Mouse (Mus musculus) forebrain, embryonic 10.5 days (tissue): ENCODE measurements around the gene Itpr3. TPM values are rescaled to one million over a fixed set of nuclear protein-coding genes. Genes with fewer than 3 reads are reported as not detected.
A peak's percentile ranks its signal among the peaks of the same experiment; 100 is the strongest.

Experiments used
- DNase-seq: peaks from one replicate; pipeline ENCODE4 v3.0.0-alpha.2; 2017; ENCODE audit warnings: low spot score; ENCODE audit errors: extremely low spot score
- H3K27ac ChIP-seq: fragments of 300-500 bp; sonication (generic); 2 replicates; pipeline ENCODE4 v1.5.1; 2016; ENCODE audit warnings: mild to moderate bottlenecking
- H3K27me3 ChIP-seq: fragments of 300-500 bp; sonication (generic); 2 replicates; pipeline ENCODE4 v1.6.1; 2016; ENCODE audit warnings: mild to moderate bottlenecking; ENCODE audit not compliant: poor library complexity, severe bottlenecking
- H3K36me3 ChIP-seq: fragments of 300-500 bp; sonication (generic); replicated peaks from 2 replicates; pipeline ENCODE4 v1.6.1; 2016; ENCODE audit warnings: mild to moderate bottlenecking, moderate library complexity
- H3K4me1 ChIP-seq: fragments of 300-500 bp; sonication (generic); 2 replicates; pipeline ENCODE4 v1.6.1; 2016
- H3K4me3 ChIP-seq: fragments of 300-500 bp; sonication (generic); 2 replicates; pipeline ENCODE4 v1.5.1; 2016; ENCODE audit warnings: mild to moderate bottlenecking, moderate library complexity
- H3K9me3 ChIP-seq: fragments of 300-500 bp; sonication (generic); 2 replicates; pipeline ENCODE4 v1.6.1; 2016; ENCODE audit warnings: mild to moderate bottlenecking, moderate library complexity
- WGBS: fragments of 180-500 bp; shearing (Covaris S2); methylation state at CpG from one replicate; pipeline ENCODE4 v1.1.7; 2016; 5-methylcytosine and 5-hydroxymethylcytosine counted together
- polyA plus RNA-seq: library from polyadenylated mRNA; unstranded; fragments of >200 nt; fragmentation: Nextera tagmentation; extraction: Ambion mirVana; gene quantifications from 2 replicates; pipeline ENCODE4 v1.2.1, GENCODE M21; 2016

Itpr3 gene
- polyA plus RNA-seq, 1 experiment from 2014 or later = 1.6 TPM

DNA sequence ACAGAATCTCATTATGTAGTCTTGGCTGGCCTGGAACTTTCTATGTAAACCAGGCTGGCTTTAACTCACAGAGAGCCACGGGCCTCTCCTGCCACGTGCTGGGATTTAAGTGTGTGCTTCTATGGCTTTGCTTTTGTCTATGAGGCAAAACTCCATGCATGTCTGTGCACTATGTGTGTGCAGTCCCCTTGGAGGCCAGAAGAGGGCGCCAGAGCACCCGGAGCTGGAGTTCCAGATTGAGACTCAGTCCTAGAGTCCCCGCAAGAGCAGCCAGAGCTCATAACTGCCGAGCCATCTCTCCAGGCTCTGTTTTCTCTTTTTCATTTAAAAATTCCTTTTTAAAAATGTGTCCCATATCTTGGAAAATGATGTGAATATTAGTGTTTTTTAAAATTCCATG is 20.8 kb downstream of the Itpr3 start:
- Histone ChIP-seq H3K9me3 (peaks cover 7% of the 10 kb centered on the region; the same call in 1 of the 2 replicates), H3K27ac (no peak overlapping the region), H3K27me3 (no peaks in the 10 kb centered on the region), H3K4me1 (peaks cover 35% of the 10 kb centered on the region), H3K4me3 (no peak overlapping the region), H3K36me3 (0 out of 2 replicates have a peak, but pooled peaks cover 3% of the 10 kb centered on the region)
- WGBS = 82% methylated on average over 6 of the region's 6 CpGs
- no peak for DNase-seq

DNA sequence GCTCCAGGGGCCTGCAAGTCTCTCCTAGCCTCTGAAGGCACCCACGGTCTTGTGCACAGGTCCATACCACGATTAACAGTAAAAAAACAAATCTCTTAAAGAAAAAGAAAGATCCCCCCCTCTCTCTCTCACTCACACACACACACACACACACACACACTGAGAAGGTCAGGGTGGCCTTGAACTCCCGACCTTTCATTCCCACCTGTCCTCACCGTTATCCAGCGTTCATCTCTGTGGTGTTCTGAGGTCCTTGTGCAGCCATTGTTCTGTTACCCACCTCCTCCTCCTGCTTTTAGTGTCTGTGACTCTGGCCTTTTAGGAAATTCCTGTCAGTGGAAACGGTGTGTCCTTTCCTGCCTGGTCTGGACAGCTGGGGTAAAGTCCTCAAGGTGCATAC is 21.4 kb downstream of the Itpr3 start:
- WGBS = 86% methylated on average over 6 of the region's 6 CpGs
- no peak overlapping the region for H3K27ac ChIP-seq
- peaks cover 7% of the 10 kb centered on the region; the same call in 1 of the 2 replicates for H3K9me3 ChIP-seq
- no peak overlapping the region for H3K4me3 ChIP-seq
- DNase-seq = no peak
- 0 out of 2 replicates have a peak, but pooled peaks cover 3% of the 10 kb centered on the region for H3K36me3 ChIP-seq
- peaks cover 38% of the 10 kb centered on the region for H3K4me1 ChIP-seq
- H3K27me3 ChIP-seq = no peaks in the 10 kb centered on the region

DNA sequence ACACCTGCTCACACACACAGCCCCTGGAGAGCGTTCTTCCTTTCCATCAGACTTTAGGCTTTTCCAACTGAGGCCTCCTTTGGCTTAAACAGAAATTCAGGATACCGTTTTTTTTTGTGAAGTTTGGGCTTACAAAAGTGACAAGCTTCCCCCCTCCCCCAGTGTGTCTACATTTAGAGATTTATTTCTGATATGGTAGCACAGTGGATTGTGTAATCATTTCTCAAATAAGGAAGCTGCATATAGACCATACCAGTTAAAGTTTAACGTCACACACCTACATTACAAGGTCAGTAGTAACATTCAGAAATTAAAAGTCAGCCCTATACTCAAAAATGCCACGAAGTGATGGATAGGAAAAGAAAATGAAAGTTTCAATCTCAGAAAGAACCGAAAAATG is 24.8 kb downstream of the Itpr3 start:
- WGBS = 86% methylated on average over 5 of the region's 5 CpGs

DNA sequence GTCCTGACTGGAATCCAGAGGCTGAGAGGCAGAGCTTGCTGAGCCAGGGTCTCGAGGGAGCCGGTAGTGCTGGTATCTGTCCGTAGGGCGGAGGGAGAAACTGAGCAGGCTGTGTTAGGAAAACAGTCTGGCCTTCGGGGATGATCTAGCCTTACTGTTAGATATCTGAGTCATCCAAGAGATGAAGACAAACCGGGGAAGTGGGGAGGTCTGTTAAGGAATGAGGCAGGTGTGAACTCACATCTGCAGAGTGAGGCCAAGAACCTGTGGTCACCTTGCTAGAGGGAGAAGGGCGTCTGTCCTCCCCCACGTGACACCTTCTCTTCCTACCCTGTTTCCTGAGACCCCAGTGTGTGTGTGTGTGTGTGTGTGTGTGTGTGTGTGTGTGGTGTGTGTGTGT is 25.7 kb downstream of the Itpr3 start:
- H3K27ac ChIP-seq = no peak overlapping the region
- WGBS = 79% methylated on average over 8 of the region's 8 CpGs
- no peak for DNase-seq
- no peak overlapping the region for H3K4me3 ChIP-seq
- peaks cover 30% of the 10 kb centered on the region for H3K4me1 ChIP-seq
- peaks cover 3% of the 10 kb centered on the region; the same call in 1 of the 2 replicates for H3K9me3 ChIP-seq
- no peaks in the 10 kb centered on the region for H3K36me3 ChIP-seq
- no peaks in the 10 kb centered on the region for H3K27me3 ChIP-seq

More for the DNA sequence above, 24.8 kb downstream of the Itpr3 start:
- H3K4me1 ChIP-seq = peaks cover 23% of the 10 kb centered on the region
- peaks cover 7% of the 10 kb centered on the region; the same call in 1 of the 2 replicates for H3K9me3 ChIP-seq
- no peak overlapping the region for H3K4me3 ChIP-seq
- no peaks in the 10 kb centered on the region for H3K27me3 ChIP-seq
- no peak for DNase-seq
- H3K36me3 ChIP-seq = 0 out of 2 replicates have a peak, but pooled peaks cover 3% of the 10 kb centered on the region
- no peak overlapping the region for H3K27ac ChIP-seq

DNA sequence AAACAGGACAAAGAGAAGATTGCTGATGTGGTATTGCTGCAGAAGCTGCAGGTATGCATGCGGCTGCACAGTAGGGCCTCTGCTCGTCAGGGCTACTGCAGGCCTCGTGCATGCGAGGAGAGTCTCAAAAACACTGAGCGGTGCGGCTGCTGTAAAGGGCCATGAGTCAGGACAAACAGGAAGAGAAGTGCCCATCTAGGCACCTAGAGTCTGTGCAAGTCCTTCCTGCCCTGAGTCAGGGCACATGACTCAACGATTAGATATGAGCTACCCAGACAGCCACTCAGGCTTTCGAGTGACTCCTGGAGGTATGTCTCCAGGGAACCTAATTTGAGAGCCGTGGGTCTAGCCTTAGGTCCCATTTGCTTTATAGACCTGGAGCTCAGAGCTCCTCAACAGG is 26.5 kb downstream of the Itpr3 start:
- WGBS = 87% methylated on average over 9 of the region's 9 CpGs
- no peak overlapping the region for H3K27ac ChIP-seq
- H3K4me3 ChIP-seq = no peak overlapping the region
- no peak for DNase-seq
- peaks cover 34% of the 10 kb centered on the region for H3K4me1 ChIP-seq
- H3K27me3 ChIP-seq = no peaks in the 10 kb centered on the region
- H3K36me3 ChIP-seq = no peaks in the 10 kb centered on the region
- no peaks in the 10 kb centered on the region for H3K9me3 ChIP-seq

DNA sequence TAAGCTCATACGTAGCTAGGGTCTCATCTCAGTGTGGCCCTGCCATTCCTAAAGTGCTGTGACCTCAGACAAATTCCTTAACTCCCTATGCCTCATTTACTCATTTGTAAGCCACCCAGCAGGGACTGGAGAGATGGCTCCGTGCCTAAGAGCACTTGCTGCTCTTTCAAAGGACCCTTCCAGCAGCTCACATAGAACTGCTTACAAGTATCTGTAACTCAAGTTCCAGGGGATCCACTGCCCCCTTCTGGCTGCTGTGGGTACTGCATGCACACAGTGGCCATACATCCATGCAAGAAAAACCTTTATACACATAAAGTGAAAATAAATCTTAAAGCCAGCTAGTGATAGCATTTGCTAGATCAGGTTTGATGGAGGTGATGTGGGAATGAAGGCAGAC is 28.6 kb downstream of the Itpr3 start:
- Histone ChIP-seq H3K36me3 (no peaks in the 10 kb centered on the region), H3K4me1 (peaks cover 26% of the 10 kb centered on the region), H3K27me3 (no peaks in the 10 kb centered on the region), H3K27ac (no peak overlapping the region), H3K9me3 (no peaks in the 10 kb centered on the region), H3K4me3 (no peak overlapping the region)
- 45% methylated on average over 2 of the region's 2 CpGs for WGBS
- peak; percentile 56 for DNase-seq

DNA sequence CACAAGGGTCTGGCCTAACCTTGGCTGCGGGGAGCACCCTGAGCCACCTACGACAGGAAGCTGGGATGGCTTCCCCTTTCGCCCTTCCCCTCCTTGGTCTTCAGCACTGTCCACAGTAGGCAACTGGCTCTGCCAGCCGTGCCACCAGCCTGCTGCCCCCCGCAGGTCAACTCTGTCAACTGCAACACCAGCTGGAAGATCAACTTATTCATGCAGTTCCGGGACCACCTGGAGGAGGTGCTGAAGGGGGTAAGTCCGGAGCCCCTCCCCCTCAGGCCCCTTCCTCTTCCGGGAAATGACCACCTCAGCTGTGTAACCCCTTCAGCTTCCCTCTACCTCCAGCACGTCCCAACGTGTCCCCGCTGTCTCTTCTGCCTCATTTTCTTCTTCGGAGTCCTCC is 30.3 kb downstream of the Itpr3 start:
- WGBS = 32% methylated on average over 12 of the region's 12 CpGs
- Histone ChIP-seq H3K4me3 (0 out of 2 replicates have a peak overlapping the region, but pooled peaks have one; percentile 1), H3K36me3 (no peaks in the 10 kb centered on the region), H3K9me3 (no peaks in the 10 kb centered on the region), H3K27me3 (no peaks in the 10 kb centered on the region), H3K4me1 (peaks cover 14% of the 10 kb centered on the region), H3K27ac (peak overlapping the region; percentile 48)
- peak; percentile 37 for DNase-seq

DNA sequence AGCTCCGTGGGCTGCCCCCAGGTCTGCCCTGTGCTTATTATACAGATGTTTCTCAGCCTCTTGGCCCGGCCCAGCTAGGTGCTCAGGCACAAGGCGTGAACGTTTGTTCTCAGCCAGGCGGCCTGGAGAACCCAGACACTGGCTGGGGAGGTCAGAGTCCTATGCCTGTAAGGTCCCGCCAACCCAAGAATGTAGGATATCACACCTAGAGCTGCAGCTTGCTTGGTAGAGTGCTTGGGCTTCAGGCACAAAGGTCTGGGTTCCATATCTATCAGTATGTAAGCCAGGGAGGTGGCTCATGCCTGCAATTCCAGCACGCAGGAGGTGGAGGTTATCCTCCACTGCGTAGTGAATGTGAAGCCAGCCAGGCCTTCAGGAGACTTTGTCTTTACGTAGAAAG is 33.0 kb downstream of the Itpr3 start:
- Histone ChIP-seq H3K9me3 (no peaks in the 10 kb centered on the region), H3K4me1 (peaks cover 12% of the 10 kb centered on the region), H3K27ac (no peak overlapping the region), H3K4me3 (no peak overlapping the region), H3K27me3 (no peaks in the 10 kb centered on the region), H3K36me3 (no peaks in the 10 kb centered on the region)
- WGBS = 82% methylated on average over 9 of the region's 9 CpGs
- DNase-seq = no peak

DNA sequence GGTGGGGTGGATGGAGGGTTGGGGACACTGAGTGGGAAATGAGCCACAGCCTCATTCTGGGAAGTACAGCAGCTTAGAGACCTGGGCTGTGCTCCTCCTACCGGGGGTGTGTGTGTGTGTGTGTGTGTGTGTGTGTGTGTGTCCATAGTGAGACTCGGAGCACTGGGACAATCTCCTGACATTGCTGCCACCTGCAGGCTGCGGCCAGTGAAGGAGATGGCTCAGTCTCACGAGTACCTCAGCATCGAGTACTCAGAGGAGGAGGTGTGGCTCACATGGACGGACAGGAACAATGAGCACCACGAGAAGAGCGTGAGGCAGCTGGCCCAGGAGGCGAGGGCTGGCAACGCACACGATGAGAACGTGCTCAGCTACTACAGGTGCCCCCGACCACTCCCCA is 38.6 kb downstream of the Itpr3 start:
- WGBS = 47% methylated on average over 13 of the region's 13 CpGs
- no peak overlapping the region for H3K27ac ChIP-seq

DNA sequence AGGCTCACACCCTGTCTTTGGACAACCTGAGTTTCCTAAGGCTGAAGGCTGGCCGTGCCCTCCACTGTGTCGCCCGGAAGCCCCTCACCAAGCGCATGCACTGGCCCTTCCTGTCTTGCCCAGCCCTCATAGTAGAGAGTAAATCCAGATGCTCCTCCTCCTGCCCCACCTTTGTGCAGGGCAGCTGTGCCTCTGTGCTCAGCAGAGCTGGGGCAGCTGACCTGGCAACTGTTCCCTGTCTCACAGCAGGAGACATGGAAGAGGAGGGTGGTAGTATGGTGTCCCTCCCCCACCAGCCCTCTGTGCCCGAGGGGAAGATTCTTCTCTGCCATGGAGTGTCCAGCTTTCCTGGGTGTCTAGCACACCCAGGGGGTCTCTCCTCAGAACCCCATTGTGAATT is 44.6 kb downstream of the Itpr3 start:
- Histone ChIP-seq H3K4me3 (no peak overlapping the region), H3K27me3 (no peaks in the 10 kb centered on the region), H3K9me3 (no peaks in the 10 kb centered on the region), H3K36me3 (no peaks in the 10 kb centered on the region), H3K4me1 (peaks cover 48% of the 10 kb centered on the region), H3K27ac (peak overlapping the region; percentile 35; the same call in 1 of the 2 replicates)
- WGBS = 82% methylated on average over 5 of the region's 5 CpGs
- DNase-seq = no peak

More for the DNA sequence above, 38.6 kb downstream of the Itpr3 start:
- DNase-seq = peak; percentile 31
- Histone ChIP-seq H3K27me3 (no peaks in the 10 kb centered on the region), H3K4me1 (peaks cover 20% of the 10 kb centered on the region), H3K4me3 (no peak overlapping the region), H3K9me3 (no peaks in the 10 kb centered on the region), H3K36me3 (no peaks in the 10 kb centered on the region)

DNA sequence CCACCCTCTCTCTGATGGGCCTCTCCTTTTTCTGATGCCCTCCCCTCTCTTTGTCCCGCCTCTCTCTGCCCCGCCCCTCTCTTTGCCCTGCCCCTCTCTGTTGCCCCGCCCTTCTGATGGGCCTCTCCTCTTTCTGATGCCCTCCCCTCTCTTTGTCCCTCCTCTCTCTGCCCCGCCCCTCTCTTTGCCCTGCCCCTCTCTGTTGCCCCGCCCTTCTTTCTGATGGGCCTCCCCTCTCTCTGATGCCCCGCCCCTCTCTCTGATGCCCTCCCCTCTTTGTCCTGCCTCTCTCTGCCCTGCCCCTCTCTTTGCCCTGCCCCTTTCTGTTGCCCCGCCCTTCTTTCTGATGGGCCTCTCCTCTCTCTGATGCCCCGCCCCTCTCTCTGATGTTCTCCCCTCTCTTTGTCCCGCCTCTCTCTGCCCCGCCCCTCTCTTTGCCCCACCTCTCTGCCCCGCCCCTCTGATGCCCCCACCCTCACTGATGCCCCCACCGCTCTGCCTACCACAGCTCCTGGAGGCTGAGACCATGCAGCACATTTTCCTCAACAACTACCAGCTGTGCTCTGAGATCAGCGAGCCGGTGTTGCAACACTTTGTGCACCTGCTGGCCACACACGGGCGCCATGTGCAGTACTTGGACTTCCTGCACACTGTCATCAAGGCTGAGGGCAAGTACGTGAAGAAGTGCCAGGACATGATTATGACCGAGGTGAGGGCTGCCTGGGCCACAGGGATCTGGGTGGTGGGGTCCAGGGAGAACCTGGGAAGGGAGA is 48.8 kb downstream of the Itpr3 start:
- no peak for DNase-seq
- Histone ChIP-seq H3K4me3 (no peak overlapping the region), H3K27me3 (no peaks in the 10 kb centered on the region), H3K4me1 (peaks cover 38% of the 10 kb centered on the region), H3K36me3 (no peaks in the 10 kb centered on the region), H3K27ac (no peak overlapping the region), H3K9me3 (no peaks in the 10 kb centered on the region)
- WGBS = 73% methylated on average over 17 of the region's 18 CpGs

DNA sequence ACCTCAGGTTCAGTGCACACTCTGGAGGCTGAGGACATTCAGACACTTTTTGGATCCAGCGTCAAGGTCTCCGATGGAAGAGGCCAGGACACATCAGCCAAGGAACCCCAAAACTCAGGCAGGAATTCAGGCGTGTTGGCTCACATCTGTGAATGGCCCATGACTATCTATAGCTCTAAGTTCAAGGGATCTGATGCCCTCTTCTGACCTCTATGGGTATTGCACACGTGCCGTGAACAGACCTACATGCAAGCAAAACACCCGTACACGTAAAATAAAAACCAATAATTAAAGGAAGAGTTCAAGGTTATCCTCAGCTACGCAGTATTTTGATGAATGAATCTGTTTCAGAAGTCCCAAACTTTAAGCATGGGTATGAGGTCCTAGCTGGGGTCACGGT is 49.6 kb downstream of the Itpr3 start:
- Histone ChIP-seq H3K36me3 (no peaks in the 10 kb centered on the region), H3K27me3 (no peaks in the 10 kb centered on the region), H3K27ac (no peak overlapping the region), H3K4me1 (peaks cover 29% of the 10 kb centered on the region), H3K4me3 (no peak overlapping the region), H3K9me3 (no peaks in the 10 kb centered on the region)
- no peak for DNase-seq
- 88% methylated on average over 9 of the region's 9 CpGs for WGBS

DNA sequence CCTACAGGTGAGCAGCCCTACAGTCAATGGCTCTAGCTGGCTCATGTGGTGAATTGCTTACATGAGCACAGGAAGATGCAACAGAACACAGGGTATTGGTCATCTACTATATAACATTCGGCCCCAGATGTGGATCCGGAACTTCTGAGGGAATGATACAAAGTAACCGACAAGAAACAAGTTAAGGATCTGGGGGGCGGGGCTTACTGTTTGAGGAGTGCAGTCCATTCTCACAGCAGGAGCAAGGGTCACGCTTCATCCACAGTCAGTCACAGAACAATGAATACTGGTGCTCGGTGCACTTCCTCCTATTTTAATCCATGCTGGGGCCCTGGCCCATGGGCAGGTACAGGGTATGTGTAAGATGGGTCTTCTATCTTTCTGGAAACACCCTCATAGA is 50.8 kb downstream of the Itpr3 start:
- Histone ChIP-seq H3K27ac (no peak overlapping the region), H3K4me3 (no peak overlapping the region), H3K4me1 (peaks cover 22% of the 10 kb centered on the region), H3K9me3 (no peaks in the 10 kb centered on the region), H3K36me3 (no peaks in the 10 kb centered on the region), H3K27me3 (no peaks in the 10 kb centered on the region)
- WGBS = 81% methylated on average over 6 of the region's 6 CpGs
- no peak for DNase-seq
